Mouse (Mus musculus): ENCODE measurements around the gene Ankrd50.

- TF ChIP-seq EP300 (IDR thresholded peaks at IDR 0.05; ENCODE audit: low read depth), result no peak
- no peak for TF ChIP-seq CTCF (IDR thresholded peaks at IDR 0.05; ENCODE audit: low read depth)
Measured at GRCm38 (mm10) chr3:38434486-38434885, 50.2 kb downstream of the Ankrd50 start.
